Mouse (Mus musculus) frontal cortex, postnatal 36 days (tissue): ENCODE data around the gene Ablim1.

Source experiments
- DNase-seq, 2 experiments: peaks; one replicate each; pipeline ENCODE4 v3.0.0; 2022; ENCODE audit warnings: low spot score in 2 of 2

The Ablim1 gene

DNA sequence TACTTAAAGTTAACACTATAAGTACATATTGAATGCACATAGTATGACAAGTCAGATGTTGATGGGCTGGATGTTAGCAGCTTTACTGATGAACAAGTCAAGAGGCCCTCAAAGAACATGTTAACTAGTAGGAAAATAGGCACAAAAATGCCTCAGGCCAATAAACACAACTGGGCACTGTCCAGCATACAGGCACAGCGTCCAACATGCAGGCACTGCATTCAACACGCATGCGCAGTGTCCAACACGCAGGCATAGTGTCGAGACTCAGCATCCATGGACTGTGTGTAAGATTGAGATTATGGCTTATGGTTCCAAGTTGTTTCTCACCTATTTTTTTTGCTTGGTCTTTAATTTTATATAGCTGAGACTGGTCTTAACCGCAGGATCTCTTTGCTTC is 92.1 kb downstream of the Ablim1 start:
- DNase-seq, result no peak

DNA sequence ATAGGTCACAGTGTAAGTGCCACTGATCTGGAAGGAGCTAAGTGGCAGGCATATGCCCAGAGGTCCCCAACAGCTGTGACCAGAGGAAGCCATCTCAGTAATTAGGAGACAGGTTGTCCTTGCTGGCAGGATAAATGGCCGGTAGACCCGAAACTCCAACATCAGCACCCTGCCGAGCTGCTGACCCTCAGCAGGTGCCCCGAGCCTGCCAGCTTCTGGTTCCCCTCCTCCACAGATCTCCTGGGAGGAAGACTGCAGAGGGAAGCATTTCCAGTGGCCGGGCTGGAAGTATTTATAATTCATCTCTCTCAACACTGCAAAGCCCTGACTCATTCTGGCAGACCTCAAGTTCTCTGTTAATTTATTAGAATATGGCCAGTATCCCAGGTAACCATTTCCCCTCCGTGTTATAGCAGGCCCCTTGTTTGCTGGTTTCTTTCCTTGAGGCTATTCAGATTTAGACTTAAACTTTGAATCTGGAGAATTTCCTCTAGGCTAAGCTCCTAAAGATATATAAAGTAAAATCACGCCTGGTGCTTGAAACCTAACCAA is 93.0 kb downstream of the Ablim1 start:
- no peak for DNase-seq

DNA sequence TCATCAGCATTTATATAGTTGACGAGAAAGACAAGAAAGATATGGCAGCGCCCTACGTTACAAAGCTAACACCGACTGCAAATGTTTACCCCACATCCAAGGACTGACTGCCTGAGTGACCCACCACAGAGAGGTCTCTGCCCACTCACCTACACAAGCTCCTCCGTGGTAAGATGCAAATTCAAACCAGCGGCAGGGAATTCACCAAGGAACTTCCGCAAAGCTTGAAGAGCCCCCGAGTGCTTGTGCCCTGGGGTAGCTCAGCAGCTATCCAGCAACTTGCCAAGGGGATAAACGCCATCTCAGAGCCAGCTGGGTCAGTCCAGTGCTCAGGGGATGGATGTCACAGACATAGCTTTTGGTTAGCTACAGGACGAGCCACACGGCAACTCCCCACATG is 95.0 kb downstream of the Ablim1 start:
- DNase-seq, result no peak

DNA sequence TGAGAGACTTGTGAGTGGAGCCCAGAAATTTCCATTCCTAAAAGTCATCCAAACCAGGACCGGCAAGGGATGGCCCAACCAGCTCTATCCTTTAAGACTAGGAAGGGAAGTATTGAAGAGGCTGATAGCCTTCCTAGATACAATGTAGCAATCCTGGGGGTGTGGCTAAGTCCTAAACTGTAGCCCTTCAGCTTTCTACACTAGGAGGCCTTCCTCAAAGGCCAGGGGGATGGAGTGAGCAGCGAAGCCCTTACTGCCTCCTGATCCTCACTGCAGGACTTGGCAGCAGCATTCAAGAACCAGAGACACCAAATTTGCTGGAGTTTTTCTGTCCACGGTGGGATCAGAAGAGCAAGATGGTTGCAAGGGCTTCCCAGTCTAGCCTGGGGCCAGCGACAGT is 97.6 kb downstream of the Ablim1 start:
- DNase-seq, result no peak

DNA sequence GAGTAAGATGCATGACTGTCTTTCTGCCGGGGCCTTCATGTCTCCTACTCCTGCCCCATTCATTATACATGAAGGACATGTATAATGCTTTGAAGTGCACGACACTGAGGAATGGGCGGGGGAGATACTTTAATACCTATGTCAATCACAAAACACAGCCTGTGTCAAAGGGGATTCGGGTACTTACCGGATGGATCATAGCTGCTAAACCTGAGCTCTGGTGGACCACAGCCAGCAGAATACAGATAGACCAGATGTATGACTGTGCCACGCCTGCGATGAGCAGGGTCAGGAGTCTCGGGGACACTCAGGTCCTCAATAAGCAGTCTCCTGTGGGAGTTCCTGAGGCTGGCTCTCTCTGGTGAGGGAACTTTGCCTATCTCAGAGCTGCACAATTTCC is 99.2 kb downstream of the Ablim1 start:
- no peak for DNase-seq

DNA sequence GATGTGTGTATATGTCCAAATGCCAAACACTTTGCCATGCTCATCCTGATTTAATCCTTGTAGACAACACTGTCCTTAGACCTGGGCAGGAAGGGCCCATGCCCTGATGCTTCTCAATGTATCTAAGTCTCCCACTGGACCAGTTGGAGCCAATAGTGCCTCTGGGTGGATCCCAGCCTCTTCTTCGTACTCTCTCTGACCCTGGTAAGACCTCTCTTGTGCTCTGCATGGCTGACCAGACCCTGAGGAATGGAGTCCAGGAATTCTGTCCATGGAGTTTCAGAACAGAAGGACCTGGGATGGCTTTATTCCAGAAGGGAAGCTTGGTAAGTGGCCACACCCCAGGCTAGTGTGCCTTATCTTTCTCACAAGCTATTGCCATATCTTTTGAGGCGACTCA is 102.3 kb downstream of the Ablim1 start:
- no peak for DNase-seq

DNA sequence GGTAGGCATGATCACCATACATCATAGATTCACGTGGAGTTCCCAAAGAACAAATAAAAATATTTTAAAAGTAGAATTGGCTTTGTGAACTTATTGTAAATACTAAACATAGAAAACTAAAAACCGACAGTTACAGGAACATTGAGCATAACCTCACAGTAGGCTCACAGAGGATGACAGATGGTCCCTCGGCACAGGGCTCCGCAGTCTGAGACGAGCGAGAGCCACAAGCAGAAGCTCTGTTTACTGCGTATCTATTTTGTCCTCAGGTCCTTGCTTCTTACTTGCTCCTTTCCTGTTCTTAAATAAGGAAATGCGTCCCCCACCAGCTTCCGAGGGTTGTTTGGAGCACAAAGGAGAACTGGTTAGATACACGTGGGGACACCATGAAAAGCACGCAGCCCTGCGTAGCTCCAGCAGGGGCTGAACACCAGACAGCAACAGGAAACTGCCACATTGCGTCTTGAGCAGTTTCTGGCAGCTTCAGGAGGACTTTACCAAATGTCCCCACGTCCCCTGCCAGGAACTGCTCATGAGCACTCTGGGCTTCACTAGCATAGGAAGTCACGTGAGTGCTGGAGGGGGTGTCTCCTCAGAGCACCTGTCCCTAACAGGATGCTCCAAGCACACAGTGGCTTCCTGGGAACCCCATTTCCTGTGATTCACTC is 103.1 kb downstream of the Ablim1 start:
- DNase-seq, result peak; percentile 49 to 61

DNA sequence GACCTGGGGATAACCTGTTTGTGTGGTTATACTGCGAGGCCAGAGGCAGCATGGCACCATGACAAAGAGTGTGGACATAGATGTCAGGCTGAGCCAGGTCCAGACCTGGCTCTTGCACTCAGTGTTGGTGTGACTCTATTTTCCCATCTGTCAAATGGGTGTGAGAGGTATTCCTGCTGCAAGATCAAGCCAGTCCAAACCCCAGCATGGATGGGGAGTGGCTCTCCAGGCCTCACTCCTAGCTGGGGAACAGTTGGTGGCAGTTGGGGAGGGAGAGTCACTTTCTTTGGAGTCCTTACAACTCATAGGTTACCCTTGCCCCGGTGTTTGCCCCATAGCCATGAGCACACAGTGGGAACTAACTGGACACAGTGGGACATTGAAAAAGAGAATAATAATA is 103.8 kb downstream of the Ablim1 start:
- DNase-seq, result no peak

DNA sequence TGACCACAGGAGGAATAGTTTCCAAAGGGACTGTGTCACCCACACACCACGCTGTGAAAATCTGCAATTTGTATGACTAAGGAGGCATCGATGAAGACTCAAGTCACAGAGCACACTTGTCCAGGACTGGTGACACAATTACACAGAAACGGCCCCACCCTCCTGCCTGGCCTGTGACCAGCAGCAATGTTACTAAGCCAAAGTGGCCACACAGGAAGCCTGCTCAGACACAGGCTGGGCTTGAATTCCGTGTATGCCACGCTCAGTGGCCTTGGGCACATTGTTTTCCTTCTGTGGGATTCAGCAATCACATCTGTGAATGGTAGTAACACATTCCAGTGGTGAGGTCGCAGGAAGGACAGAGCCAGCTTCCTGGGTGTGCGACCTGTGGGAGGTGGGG is 110.6 kb downstream of the Ablim1 start:
- no peak for DNase-seq

DNA sequence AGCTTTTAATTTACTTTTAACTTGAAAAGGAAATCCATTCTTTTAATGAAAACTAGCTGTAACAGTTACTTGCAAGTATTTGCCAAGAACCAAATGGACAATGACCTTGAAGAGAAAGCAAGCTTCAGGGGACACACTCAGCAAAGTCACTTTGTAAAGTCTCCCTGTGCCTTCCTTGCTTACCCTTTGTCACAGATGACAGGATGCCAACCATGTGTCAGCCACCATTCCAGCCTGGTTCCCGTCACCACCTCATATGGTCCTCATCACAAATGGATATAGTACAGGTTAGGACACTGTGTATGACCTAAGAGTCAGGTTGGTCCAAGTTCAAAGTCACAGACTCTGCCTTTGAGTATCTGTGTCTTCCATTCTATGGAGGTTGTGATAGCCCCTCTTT is 112.2 kb downstream of the Ablim1 start:
- no peak for DNase-seq

DNA sequence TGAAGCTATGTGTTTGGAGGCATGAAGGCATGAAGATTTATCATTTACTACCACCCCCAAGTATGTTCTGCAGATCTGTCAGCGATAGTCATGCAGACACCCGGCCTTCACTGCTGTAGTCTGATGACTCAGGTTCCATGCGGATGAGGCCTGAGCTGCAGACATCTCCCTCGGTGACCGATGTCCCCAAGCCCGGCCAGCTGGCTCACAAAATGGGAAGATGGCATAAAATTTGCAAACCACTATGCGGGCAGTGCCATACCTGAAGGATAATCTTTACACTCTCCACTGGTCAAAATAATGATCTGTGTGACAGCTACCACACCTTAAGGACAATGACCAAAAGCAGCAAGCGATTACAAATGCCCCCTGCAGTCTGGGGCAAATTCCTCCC is 113.6 kb downstream of the Ablim1 start:
- DNase-seq, result no peak

DNA sequence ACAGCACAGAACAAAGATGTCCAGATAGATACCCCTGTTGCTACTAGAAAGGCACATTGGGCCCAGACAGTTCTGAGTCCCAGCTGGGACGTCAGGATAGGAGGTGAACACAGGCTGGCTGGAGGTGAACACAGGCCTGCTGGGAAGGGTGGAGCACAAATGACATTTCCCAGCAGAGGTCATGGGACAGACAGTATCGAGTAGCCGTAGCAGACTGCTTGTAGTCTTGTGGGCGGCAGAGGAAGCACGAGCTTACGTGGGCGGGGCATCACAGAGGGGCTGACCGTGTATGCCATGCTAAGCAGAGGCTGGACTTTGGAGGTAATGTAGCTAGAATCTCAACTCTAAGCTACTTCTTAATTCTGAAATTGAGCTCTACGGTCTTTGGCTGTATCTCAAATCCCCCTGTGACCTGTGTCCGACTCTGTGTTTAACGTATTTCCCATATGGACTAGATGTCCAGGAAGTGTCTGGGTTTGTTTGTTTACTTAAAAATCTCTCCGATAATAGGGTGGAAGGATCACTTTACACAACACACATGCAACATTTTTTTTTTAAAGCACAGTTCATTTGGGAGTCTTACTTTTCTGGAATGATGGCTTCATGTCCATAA is 114.1 kb downstream of the Ablim1 start:
- DNase-seq, result no peak

DNA sequence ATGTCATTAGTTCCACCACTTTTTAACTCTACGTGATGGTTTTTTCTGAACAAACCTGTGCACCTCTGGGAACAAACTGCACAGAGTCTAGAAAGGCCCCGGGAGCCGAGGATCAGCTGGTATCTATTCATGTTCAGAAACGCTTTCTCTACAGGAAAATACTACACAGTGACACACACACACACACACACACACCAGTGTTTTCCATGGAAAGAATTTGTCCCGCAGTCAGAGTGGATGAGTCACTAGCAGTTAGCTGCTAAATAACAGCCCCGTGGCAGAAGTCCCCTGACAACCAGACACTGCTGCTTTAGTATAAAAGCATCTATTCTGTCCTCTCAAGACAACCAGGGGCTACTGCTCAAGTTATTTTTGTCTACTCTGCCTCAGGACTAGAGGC is 115.4 kb downstream of the Ablim1 start:
- DNase-seq, result no peak

DNA sequence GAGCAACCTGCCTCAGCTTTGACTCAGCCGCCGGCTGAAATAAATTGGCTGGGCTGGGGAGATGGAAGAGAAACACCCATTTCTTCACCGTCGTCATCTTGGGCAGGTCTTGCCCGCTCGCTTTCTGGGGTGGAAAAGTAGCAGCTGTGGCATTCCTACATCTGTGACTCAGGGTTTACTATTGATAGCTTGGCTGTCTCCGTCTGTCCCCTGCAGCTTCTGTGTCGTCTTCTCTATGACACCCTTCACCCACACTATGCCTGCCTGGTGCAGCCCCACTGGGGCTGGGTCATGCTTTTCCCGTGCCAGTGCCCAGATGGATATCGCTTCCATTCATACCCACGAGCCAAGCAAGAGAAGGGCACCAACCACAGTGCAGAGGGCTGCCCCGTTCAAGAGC is 116.2 kb downstream of the Ablim1 start:
- peak; percentile 60 to 61 for DNase-seq

DNA sequence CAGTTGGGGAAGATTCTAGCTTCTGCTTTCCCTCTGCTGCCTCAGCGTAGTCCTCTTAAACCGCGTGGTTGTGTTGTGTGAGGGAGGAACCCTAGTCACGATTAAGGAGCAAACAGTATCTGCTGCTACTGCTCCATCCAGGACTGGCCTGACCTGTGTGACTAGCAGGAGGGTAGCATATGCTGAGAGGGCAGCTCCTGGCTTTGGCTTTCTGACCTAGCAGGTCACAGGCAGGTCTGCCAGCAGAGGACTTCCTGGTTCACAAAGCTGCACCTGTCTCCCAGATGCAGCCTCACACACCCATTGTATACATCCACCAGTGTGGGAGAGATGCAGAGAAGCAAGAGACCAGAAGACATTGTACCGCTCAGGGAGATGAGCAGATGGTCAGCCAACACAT is 116.7 kb downstream of the Ablim1 start:
- peak; percentile 32 to 46 for DNase-seq

DNA sequence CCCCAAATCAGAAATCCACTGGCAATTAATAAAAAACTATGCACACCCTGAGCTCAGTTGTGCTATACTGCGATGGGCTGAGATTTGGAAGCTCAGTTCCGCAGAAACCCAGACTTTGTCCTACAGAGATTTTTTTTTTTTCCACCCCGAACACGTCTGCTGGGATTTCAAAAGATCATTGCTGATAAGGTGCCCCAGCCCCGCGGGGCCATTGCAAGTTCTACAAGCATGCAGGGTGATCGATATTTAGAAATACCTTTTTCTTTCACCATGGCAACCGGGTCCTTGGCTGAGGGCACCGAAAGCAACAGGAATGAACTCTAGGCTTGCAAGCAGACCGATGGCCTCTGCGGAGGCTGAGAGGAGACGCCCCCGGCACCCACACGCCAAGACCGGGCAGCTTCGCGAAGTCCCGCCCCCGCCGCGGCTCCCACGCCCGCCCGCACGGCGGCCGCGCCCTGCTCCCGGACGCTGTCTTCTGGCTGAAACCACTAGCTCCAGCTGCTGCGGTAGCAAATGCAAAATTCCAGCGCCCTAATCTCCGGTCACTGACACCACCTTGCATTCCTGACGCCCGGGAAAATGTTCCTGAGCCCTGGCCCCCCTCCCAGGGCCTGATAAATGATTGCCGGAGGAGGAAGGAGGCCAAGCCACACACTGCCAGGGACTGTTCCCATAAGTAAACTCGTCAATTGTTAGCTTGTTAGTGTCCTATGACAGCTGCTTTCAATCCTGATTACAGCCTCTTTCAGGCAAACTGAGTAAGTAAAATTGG is 117.5 kb downstream of the Ablim1 start:
- peak; percentile 49 to 58 for DNase-seq

DNA sequence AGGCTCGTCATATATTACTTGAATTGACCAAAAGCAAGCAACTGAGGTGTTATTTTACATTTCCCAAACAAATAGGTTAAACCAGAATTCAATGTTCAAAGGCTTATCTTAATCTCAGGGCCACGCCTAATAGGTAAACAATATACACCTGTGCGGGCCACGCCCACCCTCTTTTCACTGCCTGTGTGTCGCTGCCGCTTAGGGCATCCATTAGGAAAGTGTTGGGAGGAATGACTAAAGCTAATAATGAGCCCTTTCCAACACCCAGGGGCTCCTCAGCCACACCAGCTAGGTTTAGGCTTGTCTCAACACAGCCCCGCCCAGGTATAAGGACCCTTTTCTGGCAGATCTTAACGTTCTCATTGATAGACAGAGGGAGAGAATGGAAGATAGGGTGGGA is 118.1 kb downstream of the Ablim1 start:
- no peak for DNase-seq

DNA sequence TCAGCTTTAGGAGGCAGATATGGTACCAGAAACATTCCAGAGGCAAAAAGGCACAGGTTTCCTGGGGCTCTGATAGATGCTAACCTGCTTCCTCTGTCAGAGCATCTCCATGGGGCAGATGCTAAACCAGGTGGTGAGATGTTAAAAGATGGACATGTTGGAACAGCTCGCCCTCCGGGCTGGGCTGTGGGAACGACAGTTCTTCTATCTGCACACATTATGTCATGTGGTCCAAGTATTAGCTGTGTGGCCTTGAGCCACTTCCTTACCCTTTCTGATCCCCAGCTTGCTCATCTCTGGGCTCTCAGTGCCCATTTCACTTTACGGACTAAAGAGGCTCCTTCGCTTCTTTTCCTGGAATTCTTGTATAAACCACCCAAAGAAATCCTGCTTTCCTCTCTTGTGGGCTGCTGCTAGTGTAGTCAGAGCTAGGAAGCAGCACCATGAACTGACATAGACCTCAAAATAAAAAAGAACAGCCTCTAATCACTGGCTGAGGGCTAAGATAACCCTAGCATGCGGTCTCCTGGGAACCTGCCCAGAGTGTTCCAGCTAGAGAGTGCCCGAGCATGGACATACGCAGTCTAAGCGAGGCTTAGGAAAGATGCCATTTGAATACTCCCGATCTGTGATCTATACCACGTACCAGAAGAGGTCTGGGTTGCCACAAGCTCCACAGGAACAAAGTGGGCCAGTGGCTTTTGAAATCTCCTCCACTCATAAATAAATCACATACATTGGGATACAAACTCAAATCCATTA is 119.4 kb downstream of the Ablim1 start:
- DNase-seq, result no peak

DNA sequence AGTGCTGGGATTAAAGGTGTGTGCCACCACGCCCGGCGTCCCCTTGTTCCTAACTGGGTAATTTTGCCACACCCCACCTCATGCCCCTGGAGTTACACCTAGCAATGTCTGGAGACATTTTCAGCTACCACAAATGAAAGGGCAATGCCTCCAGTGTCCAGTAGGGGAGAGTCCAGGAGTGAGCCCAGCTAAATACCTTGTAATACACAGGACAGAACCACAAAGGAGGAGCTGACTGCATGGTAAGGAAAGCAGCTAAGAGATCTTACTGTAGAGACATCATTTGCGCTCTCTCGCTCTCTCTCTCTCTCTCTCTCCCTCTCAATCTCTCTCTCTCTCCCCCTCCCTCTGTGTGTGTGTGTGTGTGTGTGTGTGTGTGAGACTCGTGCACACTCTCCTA is 120.8 kb downstream of the Ablim1 start:
- DNase-seq, result no peak

DNA sequence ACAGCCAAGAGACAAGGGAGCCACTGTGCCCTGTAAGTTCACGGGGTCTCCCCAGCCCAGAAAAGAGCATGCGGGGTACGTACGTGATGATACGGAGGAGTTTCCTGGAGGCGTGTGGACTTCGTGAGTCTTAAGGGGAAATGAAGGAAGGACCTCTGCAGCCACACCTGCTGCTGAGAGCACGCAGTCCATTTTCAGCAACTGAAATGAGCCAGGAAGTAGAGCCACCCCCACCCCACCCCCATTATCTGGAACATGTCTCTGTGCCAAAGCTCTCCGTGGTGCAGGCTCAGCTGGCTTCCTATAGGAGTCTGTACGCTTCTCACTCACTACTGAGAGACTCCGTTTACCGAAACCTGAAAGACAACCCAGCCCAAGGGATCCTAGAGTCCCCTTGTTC is 121.3 kb downstream of the Ablim1 start:
- DNase-seq, result no peak

DNA sequence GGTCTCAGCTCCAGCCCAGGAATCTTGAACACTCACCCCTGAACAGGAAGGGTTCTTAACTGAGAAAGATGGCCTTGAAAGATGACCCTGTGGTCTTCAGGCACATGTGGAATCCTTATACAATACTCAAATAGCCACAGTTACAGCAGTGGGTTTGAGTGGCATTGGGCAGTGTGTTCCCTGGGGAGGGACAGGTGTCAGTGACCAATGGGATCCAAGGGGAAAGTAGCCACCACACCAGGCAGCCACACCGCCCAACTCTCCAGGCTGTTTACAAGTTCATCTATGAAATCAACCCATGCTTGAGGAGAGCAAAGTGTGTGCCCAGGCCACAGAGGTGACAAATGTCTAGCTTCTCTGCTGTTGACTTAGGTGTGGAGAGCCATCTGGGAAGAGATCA is 123.6 kb downstream of the Ablim1 start:
- no peak for DNase-seq

DNA sequence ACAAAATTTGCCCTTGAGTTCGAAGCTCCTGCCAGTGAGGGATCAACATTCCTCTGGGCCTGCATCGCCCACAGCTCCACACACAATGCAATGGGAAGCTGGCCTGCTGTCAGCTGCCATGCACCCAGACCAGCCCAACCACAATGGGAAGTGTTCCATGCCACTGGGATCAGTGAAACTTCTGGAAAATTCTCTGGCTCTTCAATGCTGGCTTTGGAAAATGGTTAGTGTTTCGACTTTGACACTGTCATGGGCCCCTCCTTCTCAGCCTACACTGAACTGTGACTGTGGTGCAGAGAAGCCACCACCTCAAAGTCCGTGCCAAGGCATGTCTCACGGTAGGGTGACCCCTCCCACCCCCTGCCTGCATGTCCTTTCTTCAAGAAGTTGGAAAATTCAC is 125.3 kb downstream of the Ablim1 start:
- DNase-seq, result no peak
